Mouse (Mus musculus) adrenal gland, postnatal 36 days (tissue): ENCODE measurements at regions not wholly inside any gene's neighbourhood (a gene's known extent, or its start where the extent isn't known, plus 50 kb on each side); places are given as distances from the start of the nearest gene placed in this dataset.

Source experiments
- DNase-seq, 2 experiments: peaks; one replicate each; pipeline ENCODE4 v3.0.0; 2021; ENCODE audit warnings: mixed read lengths in 1 of 2

- no peak for DNase-seq
These were observed 77.8 kb upstream of the Sestd1 start for GRCm38 (mm10) chr2:77358176-77358575.

GRCm38 (mm10) chr2:77356798-77357197, 76.4 kb upstream of the Sestd1 start:
- DNase-seq: no peak

DNA sequence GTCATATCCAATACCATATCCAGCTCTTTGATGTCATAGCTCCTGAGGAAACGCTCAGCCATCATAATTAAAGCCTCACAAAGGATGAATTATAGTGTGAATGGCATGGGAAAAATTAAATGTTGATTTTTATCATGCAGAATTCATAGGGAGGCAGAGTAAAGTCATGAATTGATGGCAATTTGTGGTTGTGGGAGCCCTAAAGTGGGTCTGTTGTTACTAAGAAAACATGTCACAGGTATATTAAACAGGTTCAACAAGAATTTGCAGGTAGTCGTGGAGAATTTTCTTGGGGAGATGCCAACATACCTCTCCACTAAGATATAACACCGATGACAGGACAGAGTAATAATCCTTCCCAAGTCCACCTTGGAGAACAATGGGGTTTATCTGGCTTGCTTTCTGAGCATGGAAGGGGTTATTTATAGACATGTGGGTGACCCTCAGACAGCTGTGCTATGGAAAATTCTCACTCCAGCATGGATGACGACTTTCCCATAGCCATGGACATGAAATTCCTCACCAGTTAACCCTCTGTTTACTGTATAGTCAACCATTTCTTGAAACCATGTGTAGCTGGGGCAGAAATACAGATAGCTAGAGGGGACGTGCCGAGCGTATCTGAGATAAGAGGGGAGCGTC, 71.7 kb upstream of the Sestd1 start:
- no peak for DNase-seq

DNA sequence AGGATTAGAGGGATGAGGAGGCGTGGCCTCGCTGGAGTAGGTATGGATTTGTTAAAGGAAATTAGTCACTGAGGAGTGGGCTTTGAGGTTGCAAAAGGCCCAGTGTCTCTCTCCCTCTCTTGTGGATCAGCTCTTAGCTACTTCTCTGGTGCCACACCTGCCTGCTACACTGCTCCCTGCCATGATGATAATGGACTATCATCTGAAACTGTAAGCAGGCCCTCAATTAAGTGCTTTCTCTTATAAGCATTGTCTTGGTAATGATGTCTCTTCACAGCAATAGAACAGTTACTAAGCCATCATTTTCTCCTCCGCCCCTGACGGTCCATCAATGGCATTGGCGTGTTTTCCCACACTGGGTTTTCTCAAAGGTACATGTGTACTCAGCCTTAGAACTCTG, 66.6 kb upstream of the Sestd1 start:
- DNase-seq: no peak

- no peak for DNase-seq
These were observed 63.5 kb upstream of the Sestd1 start for GRCm38 (mm10) chr2:77343736-77344440.

- DNase-seq: no peak
These were observed 62.0 kb upstream of the Sestd1 start for GRCm38 (mm10) chr2:77342416-77342815.

- DNase-seq: peak; percentile 93 to 95
These were observed 61.4 kb upstream of the Sestd1 start for GRCm38 (mm10) chr2:77341575-77342332.

DNA sequence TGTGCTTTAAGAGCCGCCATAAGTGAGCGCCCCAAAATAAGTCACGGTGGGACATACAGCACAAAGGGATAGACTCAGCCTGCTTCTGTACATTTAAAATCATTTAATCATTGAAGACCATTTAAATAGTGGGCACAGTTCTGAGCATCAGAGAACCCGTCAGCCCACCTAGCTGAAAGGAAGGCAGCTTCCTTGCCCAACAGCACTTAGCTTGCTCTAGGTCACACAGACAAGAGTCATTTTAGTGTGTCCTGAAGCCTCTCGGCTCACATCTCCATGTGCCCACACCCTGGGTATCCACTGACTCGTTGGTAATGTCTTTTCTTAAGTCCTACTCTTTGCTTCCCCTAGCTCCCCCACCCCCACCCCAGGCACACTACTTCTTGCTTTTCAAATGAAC, 59.7 kb upstream of the Sestd1 start:
- no peak for DNase-seq

- no peak for DNase-seq
These were observed 57.5 kb upstream of the Sestd1 start for GRCm38 (mm10) chr2:77337786-77338406.

DNA sequence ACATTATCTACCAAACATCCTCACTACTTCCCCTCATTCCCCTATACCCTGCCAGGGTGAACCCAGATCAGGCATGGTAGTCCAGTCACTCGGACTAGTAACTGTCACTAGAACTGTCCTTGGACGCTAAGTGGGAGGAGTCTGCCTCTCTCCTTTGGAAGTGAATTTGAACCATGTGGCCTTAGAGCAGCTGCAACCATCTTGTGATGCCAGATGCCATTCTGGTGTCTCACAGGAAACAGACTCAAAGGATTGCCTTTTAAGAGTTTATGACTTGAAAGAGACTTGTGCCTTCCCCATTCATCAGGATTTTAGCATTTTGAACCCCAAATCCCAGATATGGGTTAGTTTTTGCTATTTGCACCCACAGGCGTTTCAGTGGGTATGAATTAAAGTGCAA, 56.9 kb upstream of the Sestd1 start:
- DNase-seq: no peak

DNA sequence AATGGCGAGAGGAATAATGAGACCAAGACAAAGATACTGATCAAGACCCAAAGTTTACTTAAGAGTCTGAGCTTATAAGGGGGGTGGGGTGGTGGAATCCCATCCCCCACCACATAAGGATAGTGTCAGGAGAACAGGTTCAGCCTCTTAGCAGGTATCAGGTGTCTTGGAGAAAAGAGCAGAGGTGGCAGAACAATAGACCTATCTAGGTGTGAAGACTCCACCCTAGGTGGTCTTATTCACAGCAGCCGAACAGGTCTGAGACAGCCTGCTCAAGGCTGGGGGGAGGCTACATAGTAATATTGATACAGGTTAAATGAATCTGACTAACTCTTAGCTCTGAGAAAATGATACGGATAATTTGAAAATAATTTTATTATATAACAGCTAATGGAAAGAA, 56.4 kb upstream of the Sestd1 start:
- no peak for DNase-seq

DNA sequence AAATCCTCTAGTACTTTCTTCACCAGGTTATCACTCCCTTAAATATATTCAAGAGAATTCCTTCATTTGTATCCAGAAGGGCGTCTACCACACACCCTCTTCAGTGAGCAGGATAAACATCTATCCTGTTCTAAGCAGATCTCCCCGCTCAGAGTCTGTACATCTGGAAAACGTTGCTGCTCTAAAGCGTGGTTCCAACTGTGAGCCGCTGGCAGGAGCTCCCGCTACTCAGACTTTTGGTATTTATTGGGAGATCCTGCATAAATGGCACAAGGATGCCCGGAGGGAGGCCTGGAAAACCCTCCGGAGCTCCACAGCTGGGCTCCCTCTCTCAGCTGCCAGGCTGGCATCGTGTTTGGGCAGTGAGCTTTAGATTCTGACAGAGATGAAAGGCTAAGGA, 54.3 kb upstream of the Sestd1 start:
- no peak for DNase-seq

DNA sequence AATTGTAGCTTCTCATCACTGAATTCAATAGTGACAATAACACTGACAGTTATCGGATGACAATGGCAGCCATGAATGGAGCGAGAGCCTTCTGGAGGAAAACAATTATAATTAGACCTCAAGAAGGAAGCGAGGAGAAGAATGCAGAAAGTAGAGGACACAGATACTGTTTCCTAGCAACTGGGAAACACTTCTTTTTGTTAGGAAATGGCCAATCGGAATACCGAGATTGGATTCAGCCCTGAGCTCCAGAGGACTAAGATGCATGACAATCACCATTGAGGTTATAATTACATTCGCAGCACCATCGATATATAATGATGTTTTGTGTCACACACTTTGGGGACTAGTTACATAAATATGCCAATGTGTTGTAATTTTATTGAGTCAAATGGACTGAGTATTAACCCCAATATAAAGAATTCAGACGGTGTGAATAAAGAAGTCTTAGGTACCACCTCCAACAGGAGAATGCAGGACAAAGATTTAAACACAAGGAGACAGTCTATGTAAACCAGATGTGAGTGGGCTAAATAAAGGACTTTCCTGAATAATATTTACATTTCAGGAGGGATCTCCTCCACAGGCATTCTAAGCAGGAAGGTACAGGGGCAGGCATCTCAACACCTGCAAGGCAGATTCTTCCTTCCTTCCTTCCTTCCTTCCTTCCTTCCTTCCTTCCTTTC, 53.1 kb upstream of the Sestd1 start:
- no peak for DNase-seq
